Mouse (Mus musculus): ENCODE measurements around the gene Prtn3.

Gene Prtn3

GRCm38 (mm10) chr10:79855558-79856184 is 18.6 kb upstream of the Prtn3 start:
- no peak for DNase-seq (ENCODE audit: low spot score)

- DNase-seq (ENCODE audit: low spot score), result no peak
Observed at GRCm38 (mm10) chr10:79856280-79856679, 18.0 kb upstream of the Prtn3 start.

- no peak for DNase-seq (ENCODE audit: low spot score)
Observed at GRCm38 (mm10) chr10:79856704-79857451, 17.4 kb upstream of the Prtn3 start.

GRCm38 (mm10) chr10:79857452-79857811 is 16.8 kb upstream of the Prtn3 start:
- peak; percentile 74 for DNase-seq (ENCODE audit: low spot score)

GRCm38 (mm10) chr10:79857894-79858293 is 16.4 kb upstream of the Prtn3 start:
- no peak for DNase-seq (ENCODE audit: low spot score)

DNA sequence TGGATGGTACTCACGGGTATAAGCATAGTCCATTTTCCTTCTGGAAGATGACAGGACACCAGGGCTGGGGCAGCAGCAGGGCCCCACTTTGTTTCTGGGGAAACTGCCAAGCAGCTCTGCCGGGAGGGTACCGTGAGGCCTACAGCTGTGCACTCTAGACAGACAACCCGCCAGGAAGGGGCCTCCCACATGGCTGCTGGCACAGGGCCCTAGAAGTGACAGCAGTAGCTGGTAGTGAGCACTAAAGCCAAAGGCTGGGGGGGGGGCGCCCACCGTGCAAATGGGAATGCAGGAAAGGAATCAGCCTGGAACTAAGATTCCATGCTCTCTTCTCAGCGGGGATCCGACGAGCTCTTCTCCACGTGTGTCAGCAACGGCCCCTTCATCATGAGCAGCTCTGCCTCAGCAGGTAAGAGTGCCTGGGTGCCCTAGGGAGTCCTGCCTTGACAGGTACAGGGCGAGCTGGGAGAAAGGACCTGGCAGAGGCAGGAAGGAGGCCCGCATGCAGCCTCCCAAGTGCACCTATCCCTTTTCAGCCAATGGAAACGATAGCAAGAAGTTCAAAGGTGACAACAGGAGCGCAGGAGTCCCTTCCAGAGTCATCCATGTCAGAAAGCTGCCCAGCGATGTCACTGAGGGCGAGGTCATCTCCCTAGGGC is 15.7 kb upstream of the Prtn3 start:
- peak; percentile 79 for DNase-seq (ENCODE audit: low spot score)

GRCm38 (mm10) chr10:79859116-79859515 is 15.2 kb upstream of the Prtn3 start:
- DNase-seq (ENCODE audit: low spot score), result no peak

DNA sequence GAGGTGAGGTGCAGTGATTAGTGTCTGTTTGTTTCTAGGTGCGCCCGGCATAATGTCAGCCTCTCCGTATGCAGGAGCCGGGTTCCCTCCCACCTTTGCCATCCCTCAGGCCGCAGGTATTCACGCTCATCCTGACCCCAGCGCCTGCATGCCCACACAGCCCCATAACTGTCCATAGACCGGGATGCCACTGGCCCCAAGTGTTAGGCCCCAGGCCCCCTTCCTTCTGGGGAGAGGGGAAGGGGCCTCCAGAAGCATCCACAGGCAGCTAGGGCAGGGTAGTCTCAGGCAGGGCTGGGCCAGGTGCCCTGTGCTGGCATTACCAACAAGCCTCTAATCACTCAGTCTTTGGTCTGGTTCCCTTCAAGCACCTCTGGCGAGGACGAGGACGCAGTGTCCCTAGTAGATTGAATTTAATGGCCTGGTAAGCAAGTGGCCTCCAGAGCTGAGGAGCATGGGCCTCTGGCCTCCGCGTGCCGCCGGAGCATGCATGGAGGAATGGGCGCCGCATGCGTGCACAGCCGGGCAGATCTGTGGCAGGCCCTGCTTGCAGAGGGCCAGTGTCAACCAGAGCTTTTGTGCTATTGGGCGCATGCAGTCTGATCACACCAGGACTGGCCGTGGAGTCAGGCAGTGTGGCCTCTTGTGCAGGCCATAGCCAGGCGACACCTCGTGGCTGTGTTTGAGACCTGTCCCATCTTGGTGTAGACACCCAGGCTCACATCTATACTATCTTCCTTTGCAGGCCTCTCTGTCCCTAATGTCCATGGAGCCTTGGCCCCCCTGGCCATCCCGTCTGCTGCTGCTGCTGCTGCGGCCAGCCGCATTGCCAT is 14.0 kb upstream of the Prtn3 start:
- DNase-seq (ENCODE audit: low spot score), result no peak

DNA sequence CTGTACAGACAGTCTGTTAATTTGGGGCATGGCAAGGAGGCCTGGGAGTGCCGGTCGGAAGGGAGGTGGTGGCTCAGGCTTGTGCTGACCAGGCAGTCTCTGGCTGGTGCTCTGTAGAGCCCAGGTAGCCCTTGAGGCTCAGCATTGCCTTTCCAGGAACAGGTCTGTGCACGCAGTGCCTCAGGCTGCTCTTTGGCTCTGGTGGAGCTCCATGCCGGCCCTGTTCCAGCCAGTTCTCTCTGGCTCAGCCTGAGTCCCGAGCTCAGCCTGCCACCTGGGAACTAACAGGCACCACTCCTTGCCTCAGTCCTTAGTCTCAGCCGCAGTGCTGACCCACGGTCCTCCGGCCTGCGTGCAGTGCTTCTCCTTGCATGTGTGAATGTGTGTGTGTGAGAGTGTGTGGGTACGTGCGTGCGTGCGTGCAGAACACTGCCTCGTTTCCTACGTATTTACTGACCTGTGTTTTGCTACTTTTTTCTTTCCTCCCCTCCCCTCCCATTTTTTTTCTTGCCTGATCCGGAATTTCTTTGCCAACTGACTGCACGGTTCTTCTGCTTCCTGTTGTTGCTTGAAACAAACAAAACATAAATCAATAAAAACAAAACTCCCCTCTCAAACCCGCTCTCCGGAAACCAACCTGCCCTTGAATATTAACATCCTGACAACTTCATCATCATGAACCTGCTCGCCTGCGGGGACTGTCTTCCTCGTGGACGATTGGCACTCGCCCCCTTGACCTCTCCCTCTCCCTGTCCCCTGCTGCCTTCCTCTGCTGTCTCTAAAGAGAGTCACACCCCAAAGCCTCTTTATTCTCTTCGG is 12.8 kb upstream of the Prtn3 start:
- no peak for DNase-seq (ENCODE audit: low spot score)

DNA sequence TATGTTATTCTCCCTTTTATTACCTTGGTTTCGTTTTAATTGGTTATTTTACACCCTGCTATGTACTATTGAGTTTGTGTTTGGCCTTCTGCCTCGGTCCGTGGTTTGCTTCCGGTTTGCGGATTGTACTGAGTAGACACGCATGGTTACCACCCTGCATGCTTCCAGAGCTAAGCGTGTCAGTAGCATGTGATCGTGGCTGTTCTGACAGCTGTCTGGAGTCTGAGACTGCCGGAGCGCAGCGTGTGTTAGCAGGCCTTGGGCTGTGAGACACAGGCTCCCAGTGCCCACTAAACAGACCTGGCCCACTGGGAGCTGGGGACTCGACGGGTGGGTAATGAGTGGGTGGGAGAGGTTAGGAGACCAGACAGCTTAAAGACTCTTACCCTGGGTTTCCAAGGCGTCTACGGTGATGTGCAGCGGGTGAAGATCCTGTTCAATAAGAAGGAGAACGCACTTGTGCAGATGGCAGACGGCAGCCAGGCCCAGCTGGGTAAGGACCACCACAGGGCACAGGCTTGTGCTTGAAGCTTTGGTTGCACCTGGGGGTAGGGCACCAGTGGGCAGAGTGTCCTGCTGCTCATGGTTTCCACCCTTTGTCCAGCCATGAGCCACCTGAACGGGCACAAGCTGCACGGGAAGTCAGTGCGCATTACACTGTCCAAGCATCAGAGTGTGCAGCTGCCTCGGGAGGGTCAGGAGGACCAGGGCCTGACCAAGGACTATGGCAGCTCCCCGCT is 12.1 kb upstream of the Prtn3 start:
- DNase-seq (ENCODE audit: low spot score), result no peak

GRCm38 (mm10) chr10:79862925-79863324 is 11.4 kb upstream of the Prtn3 start:
- no peak for DNase-seq (ENCODE audit: low spot score)

DNA sequence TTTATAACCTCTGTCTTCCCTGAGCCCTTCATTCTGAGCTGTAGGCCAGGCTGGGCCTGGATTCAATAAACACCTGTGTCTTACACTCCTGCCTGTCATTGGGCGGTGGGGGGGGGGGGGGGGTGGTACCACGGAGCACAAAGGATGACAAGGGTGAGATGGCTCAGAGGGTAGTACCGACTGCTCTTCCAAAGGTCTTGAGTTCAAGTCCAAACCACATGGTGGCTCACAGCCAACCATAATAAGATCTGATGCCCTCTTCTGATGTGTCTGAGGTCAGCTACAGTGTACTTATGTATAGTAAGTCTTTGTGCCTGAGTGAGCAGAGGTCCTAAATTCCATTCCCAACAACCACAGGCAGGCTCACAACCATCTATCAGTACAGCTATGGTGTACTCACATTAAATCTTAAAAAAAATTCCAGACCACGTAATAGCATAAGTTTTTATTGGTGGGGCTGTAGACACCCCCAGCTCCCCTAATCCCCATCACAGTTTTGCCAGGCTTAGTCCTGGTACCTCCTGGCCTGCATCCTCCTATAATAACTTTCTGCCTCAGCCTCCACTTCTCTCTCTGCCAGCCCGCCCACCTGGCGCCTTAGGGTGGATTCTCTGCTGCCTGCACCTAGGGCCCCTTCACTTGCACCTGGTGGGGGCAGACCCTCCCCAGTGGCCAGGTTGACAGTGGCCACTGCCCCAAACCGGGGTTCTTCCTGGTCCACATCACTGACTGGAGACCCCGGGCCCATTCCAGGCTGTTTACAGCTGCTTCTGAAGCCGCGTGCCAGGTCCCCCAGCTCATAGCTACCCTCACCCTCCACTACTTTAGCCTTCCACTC is 9.7 kb upstream of the Prtn3 start:
- no peak for DNase-seq (ENCODE audit: low spot score)

GRCm38 (mm10) chr10:79865189-79865601 is 9.1 kb upstream of the Prtn3 start:
- DNase-seq (ENCODE audit: low spot score), result no peak

DNA sequence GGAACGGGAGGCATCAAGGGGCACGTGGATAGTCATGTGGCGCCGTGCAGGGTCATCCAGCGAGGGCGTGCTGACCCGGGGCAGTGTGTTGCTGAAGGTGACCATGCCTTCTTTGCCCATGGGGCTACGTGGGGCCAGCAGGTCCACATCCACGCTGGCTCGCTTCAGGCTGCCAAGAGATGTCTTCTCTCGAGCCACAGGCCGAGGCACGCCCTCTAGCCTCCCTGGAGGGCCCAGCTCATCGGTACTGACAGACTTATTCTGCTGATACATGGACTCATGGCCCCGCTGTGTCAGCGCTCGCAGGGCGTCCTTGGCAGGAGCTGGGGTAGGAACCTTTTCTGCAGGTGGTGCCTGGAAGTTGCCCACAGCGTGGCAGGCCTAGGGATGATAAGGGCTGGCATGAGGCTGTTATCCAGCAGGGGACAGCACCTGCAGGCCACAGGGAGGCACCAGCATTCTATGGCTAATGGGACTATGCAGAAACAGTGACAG is 8.4 kb upstream of the Prtn3 start:
- DNase-seq (ENCODE audit: low spot score), result no peak

DNA sequence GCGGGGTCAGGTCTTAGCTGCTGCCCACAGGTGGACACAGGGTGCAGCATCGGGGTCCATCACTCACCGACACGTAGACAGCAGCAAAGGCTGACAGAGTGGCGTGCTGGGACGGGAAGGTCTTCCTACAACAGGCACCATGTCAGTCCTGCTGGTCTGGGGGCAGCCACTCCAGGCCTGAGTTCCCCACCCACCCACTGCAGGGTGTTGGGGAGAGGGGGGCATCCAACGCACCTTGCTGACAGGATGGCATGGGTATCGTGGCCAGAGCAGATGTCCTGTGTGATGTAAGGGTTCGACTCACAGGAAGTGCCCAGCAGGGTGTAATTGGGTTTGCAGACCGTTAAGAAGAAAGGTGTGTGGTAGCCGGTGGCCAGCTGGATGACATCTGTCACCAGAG is 7.7 kb upstream of the Prtn3 start:
- DNase-seq (ENCODE audit: low spot score), result no peak

DNA sequence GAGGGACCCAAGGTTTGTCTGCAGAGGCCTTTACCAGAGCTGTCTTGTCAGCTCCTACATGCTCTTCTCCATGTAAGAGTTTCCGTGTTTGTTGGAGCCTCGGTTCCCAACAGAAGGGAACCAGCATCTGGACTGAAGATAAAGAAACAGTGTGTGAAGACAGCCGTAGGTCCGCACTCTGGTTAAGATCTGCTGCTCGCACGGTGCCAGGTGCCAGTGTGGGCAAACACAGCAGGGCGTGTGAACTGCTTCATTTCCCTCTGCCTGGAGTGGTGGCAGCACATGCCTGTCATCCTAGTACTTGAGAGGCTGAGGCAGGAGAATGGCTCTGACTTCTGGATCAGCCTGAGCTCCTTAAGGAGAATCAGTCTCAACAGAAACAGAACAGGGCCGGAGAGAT is 2.4 kb upstream of the Prtn3 start:
- no peak for DNase-seq (ENCODE audit: low spot score)

GRCm38 (mm10) chr10:79872862-79873261 is 1.4 kb upstream of the Prtn3 start:
- no peak for DNase-seq (ENCODE audit: low spot score)

GRCm38 (mm10) chr10:79873313-79873712 is 963 bp upstream of the Prtn3 start:
- DNase-seq (ENCODE audit: low spot score), result no peak

DNA sequence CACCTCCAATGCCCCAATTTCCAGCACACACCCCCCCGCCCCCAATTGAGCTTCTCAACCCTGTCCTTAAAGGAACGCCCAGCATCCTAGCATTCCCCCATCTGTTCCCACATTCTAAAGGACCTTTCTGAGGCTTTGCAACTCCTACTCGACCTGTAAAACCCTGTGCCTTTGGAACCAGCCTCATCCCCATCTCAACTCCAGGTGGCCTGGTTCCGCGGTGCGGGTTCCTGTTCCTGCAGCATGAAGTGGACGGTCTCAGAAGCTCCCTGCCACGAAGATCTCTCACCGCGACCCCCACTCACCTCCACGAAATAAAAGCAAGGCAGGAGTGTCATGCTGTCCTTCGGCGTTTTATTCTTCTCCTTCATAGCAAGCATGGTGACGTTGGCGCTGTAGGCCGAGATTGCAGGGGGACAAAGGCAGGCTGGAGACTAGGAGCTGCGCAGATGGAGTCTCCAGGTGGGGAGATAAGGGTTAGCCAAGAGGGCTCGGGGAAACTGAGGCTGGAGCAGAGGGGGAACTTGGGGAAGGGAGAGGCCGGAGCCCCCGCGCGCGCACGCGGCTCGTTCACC is 474 bp upstream of the Prtn3 start:
- no peak for DNase-seq (ENCODE audit: low spot score)
